Mouse (Mus musculus) kidney, adult 9 months (tissue): Measurements from ENCODE around the gene Cd93.

Experiments
- DNase-seq: peaks from one replicate; pipeline ENCODE4 v3.0.0; 2022

Gene Cd93

DNA sequence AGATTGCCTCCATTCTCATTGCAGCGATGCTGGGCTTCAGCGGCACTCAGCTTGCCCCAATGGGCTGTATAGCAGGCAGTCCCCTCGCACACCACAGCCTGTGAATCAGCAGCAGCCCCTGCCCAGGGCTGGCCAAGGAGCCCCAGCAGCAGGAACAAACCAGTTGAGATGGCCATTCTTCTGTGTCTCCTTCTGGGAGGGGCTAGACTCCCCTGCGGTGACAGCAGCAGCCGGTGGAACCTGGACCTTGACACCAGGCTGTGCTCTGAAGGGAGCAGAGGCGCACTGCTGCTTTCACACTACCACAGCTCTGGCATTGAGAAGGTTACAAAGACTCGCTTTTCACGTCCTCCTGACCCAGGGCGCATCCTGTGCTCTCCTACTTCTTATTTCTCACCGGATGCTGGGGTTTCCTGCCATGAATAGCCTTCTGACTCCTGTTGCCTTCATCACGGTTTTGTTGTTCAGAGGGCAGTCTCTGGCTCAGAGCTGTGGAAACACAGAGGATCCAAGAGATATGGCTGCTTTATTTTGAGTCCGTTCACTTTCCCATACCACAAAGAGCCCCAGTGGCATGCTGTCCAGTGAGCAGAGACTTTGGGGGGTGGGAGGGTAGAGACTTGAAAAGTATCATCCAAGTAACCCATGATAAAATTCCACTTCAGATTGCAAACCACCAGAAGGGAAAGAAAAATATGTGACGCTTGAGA, at the start of gene Cd93:
Gene Cd93 (minus strand): TSS at position 315 of the 710 bp plus-strand sequence.
- peak; percentile 76 for DNase-seq

DNA sequence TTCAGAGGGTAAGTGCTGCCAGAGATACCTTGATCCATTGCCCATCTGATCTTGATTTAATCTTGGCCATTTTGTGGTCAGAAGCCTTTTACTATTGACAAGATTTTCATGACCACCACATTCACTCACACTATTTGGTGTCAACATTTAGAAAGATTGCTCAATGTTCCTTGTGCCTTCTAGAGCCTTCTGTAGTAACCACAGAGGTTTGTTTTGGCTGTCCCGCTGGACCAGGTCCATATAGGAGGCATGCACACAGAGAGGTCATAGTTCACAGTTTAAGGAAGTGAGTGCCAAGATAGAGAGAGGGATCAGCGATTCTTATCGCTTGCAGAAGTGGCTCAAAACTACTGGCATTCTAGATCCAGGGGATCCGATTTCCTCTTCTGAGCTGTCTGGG, 48.7 kb upstream of the Cd93 start:
- peak; percentile 42 for DNase-seq

DNA sequence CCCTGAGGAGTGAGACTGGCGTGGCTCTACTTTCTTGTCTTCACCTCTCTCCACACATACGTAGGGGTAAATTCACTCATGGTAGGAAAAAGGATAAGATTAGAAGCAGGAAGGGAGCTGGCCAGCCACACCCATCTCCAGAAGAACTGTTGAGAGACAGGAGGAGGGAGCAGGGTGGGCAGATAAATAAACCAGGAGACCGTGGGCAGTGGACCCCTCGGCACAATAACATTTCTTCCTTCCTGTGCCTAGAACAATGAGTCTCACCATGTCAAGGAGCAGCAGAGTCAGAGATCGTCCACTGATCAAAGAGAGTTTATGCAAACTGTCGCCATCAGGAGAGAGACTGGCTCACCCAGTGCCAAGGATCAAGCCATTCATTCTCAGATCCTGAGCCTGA, 46.8 kb upstream of the Cd93 start:
- DNase-seq = no peak

DNA sequence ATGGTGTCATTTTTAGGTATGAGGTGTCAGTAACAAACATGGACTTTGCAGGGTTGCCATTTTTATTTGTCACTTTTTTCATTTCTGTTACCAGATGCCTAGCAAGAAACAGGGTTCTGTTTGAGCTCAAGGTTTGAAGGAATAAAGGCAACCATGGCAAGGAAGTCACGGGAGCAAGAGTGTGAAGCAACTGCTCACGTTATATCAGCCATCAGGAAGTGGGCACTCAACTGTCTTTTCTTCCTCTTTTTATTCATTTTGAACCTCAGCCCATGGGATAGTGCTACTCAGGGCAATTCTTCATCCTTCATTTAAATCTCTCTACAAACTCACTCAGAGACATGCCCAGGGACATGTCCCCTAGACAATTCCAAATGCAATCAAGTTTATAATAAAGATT, 45.5 kb upstream of the Cd93 start:
- no peak for DNase-seq

DNA sequence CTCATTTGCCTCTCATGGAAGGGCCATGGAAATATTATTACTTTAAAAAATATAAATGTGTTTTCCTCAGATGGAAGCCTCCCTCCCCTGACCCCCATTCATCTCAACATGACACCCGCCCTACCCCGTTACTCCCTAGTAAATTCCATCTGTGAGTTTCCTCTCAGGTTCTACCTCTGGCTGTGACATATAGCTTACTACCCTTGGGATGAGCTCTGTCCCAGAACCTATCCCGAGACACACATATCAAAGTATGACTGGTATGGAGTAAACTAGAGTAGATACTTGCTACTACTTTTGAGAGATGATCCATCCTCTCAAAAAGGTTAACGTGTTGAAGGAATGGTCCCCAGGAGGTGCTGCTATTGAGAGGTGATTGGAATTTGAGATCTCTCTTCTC, 42.2 kb upstream of the Cd93 start:
- DNase-seq = no peak

DNA sequence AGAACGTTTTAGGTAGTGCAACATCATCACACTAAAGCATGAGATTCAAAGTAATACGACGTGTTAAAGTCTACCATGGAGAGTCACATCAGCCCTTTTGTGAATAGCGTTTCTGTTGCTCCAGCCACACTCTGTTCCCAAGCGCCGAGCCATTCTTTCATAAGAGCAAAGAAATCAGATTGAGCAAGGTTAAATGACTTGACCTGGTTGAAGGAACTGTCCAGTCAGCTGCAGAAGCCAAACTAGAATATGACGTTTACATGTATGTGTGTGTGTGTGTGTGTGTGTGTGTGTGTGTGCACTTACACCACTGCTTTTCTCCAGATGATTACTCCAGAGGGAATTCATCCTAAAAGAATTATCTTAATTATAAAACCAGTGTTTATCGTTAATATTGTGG, 37.0 kb upstream of the Cd93 start:
- DNase-seq = no peak

DNA sequence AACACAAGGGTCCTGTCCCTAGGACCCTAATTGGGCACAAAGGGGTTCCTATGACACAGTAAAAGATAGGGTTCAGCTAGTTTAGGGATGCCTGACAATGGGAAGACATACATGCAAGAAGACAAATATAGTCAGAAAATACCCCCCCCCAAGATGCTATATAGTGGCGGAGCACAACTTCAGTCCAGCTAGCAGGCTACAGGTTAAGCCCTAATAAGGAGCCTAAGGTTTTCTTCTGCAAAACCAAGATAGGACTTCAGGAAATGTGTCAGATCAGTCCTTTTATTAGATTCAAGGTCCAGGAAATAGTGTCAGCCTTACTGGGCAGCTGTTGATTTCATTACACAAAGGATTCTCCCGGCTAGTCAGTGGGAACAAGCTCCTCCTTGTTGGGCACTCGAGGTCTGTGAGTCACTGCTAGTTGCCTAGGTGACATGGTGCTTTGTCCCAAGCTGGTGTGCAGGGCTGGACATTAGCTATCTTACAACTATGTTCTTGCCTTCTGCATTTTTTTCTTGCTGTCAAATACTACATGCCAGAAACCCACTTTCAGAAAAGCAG, 34.9 kb upstream of the Cd93 start:
- DNase-seq = peak; percentile 67

DNA sequence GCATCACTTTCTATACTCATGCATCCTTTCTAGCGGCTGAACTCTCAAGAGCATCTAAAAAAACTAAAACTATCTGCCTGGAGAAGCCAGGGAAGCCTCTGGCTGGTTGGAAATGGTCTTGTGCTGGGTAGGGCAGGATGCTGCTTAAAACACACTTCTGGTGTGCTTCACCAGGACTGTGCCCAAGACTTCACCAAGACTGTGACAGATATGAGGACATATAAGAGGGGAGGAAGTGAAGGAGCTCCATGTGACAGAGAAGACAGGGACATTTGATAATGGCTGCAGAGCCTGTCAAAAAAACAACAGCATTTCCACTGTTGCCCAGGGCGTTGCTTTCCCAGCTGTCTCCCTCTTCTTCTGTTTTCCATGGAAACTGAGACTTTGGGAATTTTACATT, 34.0 kb upstream of the Cd93 start:
- no peak for DNase-seq

DNA sequence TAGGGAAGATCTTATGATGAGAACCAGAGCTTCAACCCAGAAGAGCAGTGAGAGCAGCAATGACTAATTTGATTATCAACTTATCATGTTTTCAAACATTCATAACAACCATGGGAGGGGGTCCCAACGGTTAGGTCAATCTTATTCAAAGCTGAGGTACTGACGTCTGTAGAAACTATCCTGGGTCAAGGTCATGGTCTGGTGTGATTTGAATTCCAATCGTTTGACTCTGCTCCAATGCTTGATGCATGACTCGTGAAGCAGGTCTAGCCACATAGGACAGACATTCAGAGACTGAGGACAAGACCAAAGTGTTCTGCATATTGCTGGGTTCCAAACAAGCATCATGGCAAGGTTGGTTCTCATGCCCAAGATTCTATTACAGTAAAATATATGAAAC, 33.2 kb upstream of the Cd93 start:
- no peak for DNase-seq

DNA sequence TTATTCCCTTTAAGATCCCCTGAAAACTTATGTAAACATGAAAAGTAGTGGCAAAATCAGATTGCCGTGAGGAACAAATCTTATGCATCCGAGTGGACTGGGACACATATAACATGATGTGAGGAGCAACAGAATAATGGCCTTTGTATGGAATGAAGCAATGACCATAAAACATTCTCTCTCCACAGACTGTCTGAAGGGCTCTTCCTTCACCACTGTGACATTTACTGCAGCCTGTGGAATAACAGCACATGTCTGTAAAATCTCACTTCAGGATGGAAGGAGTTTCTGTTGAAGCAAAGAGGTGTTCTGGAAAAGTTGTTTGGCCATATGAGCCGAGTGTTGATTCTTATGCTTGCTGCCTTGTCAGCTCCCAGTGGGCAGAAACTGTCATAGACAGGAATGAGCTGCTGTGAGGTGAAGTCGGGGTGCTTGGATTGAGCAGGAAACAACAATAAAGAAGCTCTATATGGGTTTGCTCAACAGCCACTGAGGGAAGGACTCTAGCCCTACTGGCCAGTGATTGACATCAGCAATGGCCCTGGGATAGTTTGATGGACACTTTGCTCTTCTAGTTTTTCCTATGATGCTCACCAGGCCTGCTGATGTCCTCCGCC, 32.6 kb upstream of the Cd93 start:
- DNase-seq = no peak

DNA sequence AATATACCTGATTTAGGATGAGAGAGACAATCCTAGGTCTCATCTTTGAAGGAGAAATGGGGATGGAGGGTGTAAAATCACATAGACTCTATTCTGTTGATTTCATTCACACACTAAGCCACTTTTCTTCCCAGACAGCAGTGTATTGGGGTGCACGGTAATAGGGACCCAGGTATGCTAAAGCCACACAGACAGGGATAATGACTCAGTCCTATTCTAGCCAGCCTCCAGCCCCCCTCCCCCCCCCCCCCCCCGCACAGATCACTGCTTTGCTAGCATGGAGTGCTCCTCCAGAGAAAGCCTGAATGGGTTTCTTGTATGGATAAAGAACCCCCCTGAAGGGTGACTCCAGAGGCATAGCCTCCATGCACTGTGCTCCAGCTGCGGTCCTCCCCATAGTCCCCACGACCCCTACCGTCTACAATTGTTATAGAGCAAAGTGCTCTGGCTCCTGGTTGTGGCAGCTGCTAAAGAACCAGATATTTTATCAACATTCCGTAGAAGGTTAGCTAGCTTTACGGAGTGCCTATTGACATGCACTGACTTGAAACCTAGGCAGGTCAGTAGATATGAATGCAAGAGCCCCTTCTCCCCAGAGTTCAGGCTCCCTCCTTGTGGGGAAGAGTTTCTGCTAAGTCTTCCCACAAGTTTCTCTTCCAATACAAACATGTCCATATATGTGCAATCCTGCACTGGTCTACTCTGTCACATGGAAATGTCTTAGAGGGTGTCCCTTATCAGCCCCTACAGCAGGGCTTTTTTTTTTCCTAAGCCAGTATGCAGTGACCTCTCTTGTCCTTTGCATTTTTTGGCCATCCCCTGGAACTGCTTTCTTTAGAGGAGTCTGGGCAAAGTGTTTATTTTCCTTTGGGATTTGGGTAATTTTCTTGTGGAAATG, 26.2 kb upstream of the Cd93 start:
- no peak for DNase-seq

DNA sequence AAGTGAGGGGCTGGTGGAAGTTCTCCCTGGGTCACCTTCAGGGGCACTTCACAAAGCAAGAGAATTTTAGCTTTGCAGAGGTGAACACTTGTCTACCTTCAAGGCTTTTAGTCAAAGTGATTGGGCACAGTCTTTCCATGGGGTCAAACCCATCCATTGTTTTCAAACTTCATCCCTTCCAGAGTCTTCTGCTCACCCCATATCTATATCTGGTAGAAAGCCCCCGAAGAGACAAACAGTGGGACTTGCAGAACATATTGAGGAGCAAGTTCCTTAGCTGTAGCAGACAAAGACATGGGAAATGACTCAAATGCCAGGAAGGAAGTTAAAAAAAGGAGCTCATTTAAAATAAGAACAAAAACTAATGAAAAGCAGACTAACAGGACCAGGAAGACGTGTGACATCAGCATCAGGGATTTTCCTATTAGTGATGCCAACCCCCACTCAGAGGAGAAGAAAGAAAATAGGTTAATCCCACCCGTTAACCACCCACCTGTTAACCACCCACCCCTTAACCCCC, 24.6 kb upstream of the Cd93 start:
- DNase-seq = peak; percentile 37

DNA sequence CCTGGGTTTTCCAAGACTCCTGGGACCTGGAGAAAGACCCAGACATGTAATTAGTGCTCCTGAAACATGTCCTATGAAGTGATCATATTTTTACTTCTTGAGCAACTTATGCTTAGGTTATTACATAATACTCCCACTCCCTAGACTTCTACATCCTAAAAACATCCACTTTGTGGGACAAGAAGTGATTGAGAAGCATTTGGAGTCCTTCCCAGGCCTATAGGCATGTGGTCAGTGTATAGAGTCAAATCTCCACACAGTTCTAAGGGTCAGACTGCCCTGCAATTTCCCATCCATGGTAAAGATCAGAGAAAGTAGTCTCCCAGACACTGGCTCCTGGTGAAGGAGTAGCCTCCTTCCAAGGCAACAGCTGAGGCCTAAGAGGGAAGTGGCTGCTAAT, 12.0 kb upstream of the Cd93 start:
- DNase-seq = no peak

DNA sequence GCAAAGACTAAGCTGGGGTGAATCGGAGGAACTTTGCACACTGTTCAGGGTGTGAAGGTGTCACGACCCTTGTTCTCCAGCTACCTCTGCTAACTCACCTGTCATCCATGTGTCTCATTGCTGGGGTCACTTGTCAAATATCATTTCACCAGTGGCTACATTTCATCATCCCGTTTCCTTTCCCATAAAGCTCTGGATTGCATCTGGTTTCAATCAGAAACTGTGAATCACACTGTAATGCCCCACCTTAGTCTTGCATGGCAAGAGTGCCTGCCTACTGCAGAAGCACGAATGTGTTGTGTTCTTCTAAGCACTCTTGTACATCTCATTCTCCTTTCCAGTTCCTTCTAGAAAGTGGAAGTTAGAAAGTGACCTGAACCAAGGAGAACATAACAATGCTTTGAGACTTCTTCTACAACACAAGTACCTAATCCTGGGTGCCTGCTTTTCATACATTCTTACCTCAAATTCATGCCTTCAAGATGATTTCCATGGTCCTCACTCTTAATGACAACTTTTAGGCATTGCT, 10.7 kb upstream of the Cd93 start:
- no peak for DNase-seq

DNA sequence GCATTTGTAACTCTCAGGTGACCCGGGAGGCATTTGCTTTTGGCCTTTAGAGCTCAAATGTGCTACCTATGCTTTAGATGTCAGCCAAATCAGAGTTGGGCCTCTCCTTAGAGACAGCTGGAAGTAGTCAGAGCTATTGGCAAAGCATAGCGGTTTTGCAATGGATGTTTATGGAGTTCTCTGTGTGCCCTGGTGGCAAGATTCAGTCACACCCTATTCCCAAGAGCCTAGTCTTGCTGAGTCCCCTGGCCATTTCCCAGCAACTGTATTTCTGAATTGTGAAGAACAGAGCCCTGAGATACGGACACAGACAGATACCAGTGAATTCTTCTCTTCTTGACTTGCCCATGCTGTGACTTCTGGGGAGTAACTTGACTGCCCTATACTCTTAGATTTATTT, 9.7 kb upstream of the Cd93 start:
- no peak for DNase-seq

DNA sequence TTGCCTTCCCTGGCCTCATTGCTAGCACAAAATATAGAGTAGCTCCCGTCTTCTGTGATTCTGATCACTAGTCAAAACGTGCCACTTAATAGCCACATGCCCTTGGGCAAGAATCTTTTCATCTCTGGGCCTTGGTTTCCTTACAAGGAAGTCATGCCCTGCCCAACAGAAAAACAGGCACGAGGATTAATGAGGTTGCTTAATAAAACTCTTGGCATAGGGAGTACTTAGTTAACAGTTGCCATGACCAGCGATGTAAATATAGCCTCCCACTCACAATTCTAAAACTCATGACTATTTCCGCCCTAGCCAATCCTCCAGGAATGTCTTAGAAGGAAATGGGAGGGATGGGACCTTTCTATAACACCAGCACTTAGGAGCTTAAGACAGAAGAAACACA, 8.1 kb upstream of the Cd93 start:
- DNase-seq = no peak

DNA sequence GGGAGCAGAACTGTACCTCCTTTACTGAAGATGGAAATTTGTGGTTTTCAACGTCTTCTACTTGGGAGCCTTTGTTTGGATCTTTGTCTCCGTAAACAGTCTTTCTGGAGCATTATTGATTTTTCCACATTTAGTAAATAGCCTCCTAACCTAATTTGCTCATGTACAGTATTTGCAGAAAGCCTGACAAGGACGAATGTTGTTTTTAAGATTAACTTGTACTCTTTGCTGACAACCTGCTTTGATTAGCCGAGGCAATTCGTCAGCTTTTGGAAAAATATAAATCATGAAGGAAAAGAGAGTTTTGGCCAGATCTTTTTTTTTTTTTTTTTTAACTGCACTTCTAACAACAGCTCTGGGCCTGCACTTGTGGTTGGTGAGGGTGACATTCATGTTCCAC, 7.3 kb upstream of the Cd93 start:
- DNase-seq = no peak

DNA sequence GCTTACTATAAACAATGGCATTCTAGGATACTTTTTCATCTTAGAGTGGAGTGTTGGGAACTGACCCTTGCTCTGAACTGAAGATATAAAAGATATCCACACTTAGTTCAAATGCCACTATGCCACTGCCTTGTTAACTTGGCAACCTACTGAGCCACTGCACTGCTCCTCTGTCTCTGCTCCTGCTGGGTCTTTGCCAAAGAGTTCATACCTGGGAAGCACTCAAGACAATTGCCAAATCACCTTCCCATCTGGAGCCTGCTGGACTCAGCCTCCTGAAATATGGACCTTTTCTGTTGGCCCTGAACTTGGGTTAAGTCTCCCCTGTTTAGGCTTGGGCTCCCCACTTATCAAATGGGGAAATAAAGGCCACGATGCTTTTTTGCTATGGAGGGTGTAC, 6.3 kb upstream of the Cd93 start:
- DNase-seq = peak; percentile 18

DNA sequence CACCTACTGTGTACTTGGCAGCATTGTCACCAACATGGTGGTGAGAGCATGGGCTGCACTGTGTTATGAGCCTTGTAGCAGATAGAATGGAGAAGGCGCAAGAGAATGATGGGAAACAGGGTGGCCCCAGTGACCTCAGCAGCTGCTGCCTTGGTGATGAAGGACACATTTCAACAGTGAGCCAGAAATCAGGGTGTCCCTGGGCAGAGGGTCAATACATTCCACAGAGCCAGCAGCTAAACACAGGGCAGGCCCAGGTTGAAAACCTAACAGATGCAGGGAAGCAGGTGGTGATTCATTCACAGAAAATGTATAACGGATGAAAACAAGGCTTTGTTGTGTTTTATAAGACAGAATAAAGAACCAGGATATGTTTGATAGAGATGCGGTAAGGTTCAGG, 3.1 kb upstream of the Cd93 start:
- DNase-seq = no peak

DNA sequence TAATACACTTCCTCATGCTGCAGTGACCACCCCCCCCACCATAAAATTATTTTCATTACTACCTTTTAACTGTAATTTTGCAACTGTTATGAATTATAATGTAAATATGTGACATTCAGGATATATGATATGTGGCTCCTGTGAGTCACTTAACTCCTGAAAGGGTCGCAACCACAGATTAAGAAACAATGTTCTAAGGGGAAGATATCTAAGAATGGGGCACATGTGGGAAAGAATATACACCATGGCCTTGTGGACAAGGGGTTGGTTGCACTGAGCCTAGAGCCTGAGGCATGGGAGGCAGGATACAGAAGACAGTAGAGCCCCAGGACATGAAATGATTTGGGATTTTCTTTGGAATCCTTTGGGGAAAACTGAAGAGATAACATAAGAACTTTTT, 2.3 kb upstream of the Cd93 start:
- DNase-seq = no peak

DNA sequence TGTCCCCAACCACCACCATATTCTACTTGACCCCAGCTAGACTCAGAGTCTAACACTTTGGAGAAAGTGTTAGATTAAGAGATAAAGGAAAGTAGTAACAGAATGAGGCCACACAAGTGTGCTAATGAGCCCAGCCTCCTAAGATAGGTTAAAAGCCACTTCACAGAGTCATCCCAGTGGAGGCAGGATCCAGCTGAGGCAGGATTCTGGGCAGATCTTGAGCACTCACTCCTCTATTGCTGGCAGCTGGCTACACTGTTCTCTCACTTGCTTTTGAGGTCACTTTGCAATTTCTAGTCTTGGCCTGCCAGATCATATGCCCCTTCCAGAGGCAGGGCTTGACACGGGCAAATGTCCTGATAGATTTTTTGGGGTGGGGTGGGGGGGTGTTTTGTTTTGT, 1.1 kb upstream of the Cd93 start:
- DNase-seq = no peak

DNA sequence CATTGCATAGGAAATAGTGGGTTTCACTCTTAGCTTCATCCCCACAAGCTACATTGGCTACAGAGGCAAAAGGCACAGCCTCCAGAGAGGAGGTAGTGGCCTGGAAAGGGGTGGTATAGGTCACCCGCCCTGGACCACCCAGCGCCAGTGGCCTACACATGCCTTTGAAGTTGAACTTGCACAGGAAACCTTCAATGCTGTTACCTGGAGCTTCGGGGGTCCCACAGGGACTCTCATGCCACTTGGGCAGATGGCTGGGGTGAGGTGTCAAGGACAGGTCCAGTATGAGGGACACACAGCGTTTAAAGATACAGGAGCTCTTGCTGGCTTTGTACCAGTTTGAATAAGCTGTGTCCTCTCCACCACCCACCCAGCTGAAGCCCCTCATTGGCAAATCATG, 653 bp downstream of the Cd93 start:
- DNase-seq = no peak

DNA sequence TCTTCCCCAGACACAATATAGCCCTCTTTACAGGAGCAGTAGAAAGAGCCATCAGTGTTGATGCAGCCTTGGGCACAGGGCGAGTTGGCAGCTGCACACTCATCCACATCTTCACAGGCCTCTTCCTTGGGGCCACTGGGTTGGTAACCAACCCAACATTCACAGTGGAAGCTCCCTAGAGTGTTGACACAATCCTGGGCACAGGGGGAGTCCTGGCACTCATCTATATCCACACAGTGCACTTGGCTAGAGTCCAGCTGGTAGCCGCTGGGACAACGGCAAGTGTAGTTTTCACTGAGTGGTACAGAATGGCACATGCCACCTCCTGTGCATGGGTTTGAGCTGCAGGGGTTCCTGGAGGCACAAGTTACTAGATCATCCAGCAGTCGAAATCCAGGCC, 1.2 kb downstream of the Cd93 start:
- no peak for DNase-seq
